Mouse (Mus musculus): Measurements from ENCODE around the gene Pfn3. TPM values are rescaled to one million over a fixed set of nuclear protein-coding genes. Genes with fewer than 3 reads are reported as not detected.

Gene Pfn3
- polyA plus RNA-seq (2011; ENCODE audit: insufficient read length, low read depth, missing spikeins): not detected in 2 replicates

DNA sequence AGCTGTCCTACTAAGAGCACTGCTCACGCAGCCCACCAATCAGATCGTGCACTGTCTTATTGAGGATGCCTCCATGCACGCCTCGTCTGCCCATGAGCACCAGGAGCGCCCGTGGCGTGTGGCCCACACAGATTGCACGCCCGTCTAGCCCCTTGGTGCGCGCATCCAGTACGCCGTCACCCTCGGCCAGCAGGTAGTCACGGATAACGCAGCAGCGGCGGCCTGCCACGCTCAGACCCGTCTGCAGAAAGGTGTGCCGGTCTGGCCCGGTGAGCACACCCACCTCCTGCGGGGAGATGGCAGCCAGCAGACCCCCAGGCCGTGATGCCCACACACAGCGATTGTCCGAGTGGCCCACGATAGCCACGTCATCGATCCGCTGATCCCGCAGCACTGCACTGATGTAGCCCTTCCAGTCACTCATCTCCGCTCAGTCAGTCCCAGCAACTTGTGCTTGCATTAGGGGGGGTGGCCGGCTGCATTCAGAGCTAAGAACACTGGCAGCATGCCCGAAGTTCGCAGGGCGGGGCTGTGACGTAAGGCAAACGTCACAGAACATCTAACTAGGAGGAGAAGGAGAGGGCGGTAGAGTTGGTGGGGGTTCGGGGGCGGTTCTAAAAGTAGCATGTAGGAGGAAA lies at the start of gene Pfn3:
Pfn3 (minus strand) TSS at position 490 of the 638 bp plus-strand sequence.
- Histone ChIP-seq H3K27ac (ENCODE audit: insufficient read depth, low read length) (no peak within 1 kb of the TSS), H3K4me1 (ENCODE audit: control insufficient read depth, insufficient read depth, low read length) (no peaks in the 10 kb centered on the region), H3K4me3 (ENCODE audit: insufficient read depth, low read length) (no peak within 1 kb of the TSS)
- TF ChIP-seq POLR2A (IDR thresholded peaks at IDR 0.05; ENCODE audit: low read depth, low read length): no peak
- TF ChIP-seq CTCF (IDR thresholded peaks at IDR 0.05; ENCODE audit: borderline replicate concordance, insufficient read depth, low read length): no peak

DNA sequence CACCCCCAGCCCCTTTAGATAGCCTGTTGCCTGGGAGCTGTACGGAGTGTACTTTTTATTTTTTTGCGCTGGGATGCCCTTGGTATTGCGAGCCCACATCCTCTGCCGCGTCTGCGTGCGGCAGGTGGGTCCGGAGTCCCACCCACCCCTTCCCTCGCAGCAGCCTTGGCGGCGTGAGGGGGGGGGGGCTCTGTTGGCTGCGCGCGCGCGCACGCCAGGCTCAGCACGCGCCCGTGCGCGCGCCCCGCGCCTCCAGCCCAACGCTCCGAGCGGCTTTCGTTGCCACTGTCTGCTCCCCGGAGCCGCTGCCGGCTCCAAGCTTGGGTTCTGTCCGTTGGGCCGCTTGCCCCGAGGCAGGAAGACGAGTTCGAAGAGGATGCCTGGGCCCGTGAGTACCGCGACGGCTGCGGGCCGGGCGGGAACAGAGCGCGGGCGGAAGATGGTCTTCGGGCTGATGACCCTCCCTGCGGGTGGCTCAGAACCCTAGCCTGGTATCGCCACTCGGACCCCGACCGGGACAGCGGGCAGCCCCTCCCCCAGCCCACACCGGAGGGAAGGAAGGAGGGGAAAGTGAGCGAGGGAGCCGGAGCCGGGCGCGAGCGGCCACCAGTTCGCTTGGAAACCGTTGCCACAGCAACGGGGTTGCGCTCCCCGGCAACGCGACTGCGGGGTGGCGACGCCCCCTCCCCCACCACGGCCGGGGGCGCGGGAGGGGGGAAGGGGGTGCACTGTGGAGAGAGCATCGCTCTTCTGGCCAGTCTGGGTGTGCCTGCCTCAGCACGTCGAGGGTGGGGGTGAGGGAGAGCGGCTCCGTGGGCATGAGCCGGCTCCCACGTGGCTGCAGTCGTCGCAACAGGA lies 49.2 kb upstream of the Pfn3 start, which contains the start of gene Prr7:
Prr7 (plus strand) TSS at position 241 of the 858 bp plus-strand sequence.
- Histone ChIP-seq H3K4me1 (ENCODE audit: control insufficient read depth, insufficient read depth, low read length) (0 out of 2 replicates have a peak, but pooled peaks cover 10% of the 10 kb centered on the region), H3K4me3 (ENCODE audit: insufficient read depth, low read length) (peak within 1 kb of the TSS; percentile 68), H3K27ac (ENCODE audit: insufficient read depth, low read length) (peak within 1 kb of the TSS; percentile 87)
- TF ChIP-seq CTCF (IDR thresholded peaks at IDR 0.05; ENCODE audit: borderline replicate concordance, insufficient read depth, low read length) (no peak), POLR2A (IDR thresholded peaks at IDR 0.05; ENCODE audit: low read depth, low read length) (peak; percentile 29)

DNA sequence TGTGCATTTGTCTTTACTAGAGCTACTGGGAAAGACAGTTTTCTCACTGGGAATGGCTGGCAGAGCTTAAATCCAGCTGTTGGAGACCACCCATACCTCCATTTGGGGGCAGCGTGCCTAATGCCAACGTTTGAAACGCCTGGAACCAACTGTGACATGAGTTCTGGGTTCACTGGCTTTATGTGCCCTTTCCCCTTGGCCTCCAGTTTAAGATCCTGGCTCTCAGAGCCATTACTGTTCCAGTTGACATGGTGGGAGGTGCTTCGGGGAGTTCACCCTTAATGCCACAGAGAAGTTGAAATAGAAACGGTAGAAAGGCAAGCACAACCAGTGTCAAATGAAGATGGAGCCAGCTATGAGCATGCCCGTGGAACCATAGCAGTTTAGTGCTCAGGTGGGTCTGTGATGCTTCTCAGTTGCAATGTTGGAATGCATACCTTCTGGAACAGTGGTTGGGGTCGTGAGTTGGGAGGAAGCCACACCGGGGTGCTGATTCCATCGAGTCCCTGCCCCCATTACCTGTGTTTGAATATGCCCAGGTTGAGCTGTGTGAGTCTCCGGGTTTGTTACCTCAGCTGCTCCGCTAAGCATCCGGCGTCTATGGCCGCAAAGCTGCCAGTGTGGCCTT lies 48.5 kb upstream of the Pfn3 start:
- TF ChIP-seq POLR2A (IDR thresholded peaks at IDR 0.05; ENCODE audit: low read depth, low read length): no peak
- no peak for TF ChIP-seq CTCF (IDR thresholded peaks at IDR 0.05; ENCODE audit: borderline replicate concordance, insufficient read depth, low read length)
- 0 out of 2 replicates have a peak, but pooled peaks cover 10% of the 10 kb centered on the region for H3K4me1 ChIP-seq (ENCODE audit: control insufficient read depth, insufficient read depth, low read length)
- peak overlapping the region; percentile 68; the same call in 1 of the 2 replicates for H3K4me3 ChIP-seq (ENCODE audit: insufficient read depth, low read length)
- H3K27ac ChIP-seq (ENCODE audit: insufficient read depth, low read length): no peak overlapping the region

DNA sequence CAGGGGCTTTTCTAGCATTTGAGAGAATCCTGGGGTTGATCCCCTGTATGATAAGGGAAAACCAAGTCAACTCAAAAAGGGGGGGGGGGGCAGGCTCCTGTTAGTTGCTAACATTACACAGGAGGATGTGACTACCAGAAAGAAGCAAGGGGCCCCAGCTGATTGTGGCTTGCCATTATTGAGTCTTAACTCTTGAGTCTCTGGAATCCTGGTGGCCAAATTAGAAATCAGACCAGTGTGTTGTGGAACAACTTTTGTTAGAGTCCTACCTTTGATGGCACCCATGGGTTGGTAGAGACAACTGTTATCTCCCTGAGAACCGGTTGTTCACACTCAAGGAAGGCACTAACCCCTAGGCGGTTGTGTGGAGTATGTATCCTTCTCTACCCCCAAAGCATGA lies 47.9 kb upstream of the Pfn3 start:
- TF ChIP-seq POLR2A (IDR thresholded peaks at IDR 0.05; ENCODE audit: low read depth, low read length): no peak
- TF ChIP-seq CTCF (IDR thresholded peaks at IDR 0.05; ENCODE audit: borderline replicate concordance, insufficient read depth, low read length): no peak
- Histone ChIP-seq H3K27ac (ENCODE audit: insufficient read depth, low read length) (no peak overlapping the region), H3K4me1 (ENCODE audit: control insufficient read depth, insufficient read depth, low read length) (0 out of 2 replicates have a peak, but pooled peaks cover 10% of the 10 kb centered on the region), H3K4me3 (ENCODE audit: insufficient read depth, low read length) (no peak overlapping the region)

DNA sequence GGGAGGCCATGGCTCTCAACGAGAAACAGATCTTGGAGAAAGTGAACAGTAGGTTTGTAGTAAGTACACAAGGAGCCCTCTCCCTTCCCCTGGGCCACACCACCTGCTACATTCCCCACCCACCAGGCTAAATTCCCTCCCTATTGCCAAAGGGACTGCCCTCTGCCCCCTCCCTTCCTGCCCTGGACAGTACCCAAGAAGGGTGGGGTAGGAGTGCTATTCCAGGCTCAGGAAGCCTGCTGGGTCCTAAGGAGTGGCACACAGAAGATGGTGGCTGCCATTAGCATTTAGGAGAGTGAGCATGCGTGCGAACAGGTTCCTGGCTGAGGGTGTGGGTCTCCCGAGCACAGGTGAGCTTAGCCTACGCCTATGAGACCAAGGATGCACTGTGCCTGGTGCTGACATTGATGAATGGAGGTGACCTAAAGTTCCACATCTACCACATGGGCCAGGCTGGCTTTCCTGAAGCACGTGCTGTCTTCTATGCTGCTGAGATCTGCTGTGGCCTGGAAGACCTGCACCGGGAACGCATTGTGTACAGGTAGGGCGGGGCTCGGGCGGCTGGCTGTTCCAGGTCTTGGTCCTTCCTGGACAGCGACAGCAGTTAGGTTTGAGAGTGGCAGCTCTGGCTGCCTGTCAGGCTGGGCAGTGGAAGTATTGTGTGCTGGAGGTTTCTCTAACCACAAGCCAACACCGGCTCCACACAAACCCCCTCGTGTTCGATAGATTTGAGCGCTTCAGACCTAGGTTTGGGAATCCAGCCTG lies 36.9 kb upstream of the Pfn3 start:
- Histone ChIP-seq H3K4me1 (ENCODE audit: control insufficient read depth, insufficient read depth, low read length) (no peaks in the 10 kb centered on the region; the same call in 1 of the 2 replicates), H3K27ac (ENCODE audit: insufficient read depth, low read length) (no peak overlapping the region), H3K4me3 (ENCODE audit: insufficient read depth, low read length) (no peak overlapping the region)
- TF ChIP-seq POLR2A (IDR thresholded peaks at IDR 0.05; ENCODE audit: low read depth, low read length) (no peak), CTCF (IDR thresholded peaks at IDR 0.05; ENCODE audit: borderline replicate concordance, insufficient read depth, low read length) (no peak)

DNA sequence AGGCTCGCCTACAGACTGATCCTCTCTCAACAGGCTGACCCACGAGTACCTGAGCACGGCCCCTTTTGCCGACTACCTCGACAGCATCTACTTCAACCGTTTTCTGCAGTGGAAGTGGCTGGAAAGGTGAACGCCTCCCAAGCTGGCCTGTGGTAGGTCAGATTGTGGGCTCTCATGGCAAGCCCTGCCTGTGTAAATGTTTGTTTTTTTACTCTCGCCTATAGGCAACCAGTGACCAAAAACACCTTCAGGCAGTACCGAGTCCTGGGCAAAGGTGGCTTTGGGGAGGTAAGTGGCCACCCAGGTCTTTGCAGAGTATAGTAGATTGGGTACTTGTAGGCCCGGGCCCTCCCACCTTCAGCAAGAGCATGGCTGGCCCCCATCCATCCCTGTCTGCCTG lies 36.3 kb upstream of the Pfn3 start:
- Histone ChIP-seq H3K4me1 (ENCODE audit: control insufficient read depth, insufficient read depth, low read length) (peaks cover 5% of the 10 kb centered on the region; the same call in 1 of the 2 replicates), H3K4me3 (ENCODE audit: insufficient read depth, low read length) (no peak overlapping the region), H3K27ac (ENCODE audit: insufficient read depth, low read length) (no peak overlapping the region)
- no peak for TF ChIP-seq CTCF (IDR thresholded peaks at IDR 0.05; ENCODE audit: borderline replicate concordance, insufficient read depth, low read length)
- TF ChIP-seq POLR2A (IDR thresholded peaks at IDR 0.05; ENCODE audit: low read depth, low read length): no peak

DNA sequence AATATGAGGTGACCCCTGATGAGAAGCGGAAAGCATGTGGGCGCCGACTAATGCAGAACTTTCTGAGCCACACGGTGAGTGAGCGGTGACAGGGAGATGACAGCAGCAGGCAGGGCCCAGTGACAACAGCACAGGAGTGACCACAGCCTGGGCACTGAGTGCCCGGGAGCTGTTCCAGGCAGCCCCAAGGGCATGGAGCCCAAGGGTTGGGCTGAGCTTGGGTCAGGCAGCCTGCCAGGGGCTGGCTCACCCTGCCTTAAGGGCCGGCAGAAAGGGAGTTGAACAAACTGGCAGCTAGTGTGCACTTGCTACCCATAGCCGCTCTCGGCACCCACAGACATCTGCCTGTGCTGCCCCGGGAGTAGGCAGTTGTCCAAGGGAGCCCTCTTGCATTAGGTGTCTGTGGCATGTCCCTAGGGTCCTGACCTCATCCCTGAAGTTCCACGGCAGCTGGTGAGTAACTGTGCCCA lies 35.5 kb upstream of the Pfn3 start:
- H3K4me1 ChIP-seq (ENCODE audit: control insufficient read depth, insufficient read depth, low read length): peaks cover 5% of the 10 kb centered on the region; the same call in 1 of the 2 replicates
- no peak overlapping the region for H3K4me3 ChIP-seq (ENCODE audit: insufficient read depth, low read length)
- H3K27ac ChIP-seq (ENCODE audit: insufficient read depth, low read length): no peak overlapping the region
- no peak for TF ChIP-seq POLR2A (IDR thresholded peaks at IDR 0.05; ENCODE audit: low read depth, low read length)
- no peak for TF ChIP-seq CTCF (IDR thresholded peaks at IDR 0.05; ENCODE audit: borderline replicate concordance, insufficient read depth, low read length)

DNA sequence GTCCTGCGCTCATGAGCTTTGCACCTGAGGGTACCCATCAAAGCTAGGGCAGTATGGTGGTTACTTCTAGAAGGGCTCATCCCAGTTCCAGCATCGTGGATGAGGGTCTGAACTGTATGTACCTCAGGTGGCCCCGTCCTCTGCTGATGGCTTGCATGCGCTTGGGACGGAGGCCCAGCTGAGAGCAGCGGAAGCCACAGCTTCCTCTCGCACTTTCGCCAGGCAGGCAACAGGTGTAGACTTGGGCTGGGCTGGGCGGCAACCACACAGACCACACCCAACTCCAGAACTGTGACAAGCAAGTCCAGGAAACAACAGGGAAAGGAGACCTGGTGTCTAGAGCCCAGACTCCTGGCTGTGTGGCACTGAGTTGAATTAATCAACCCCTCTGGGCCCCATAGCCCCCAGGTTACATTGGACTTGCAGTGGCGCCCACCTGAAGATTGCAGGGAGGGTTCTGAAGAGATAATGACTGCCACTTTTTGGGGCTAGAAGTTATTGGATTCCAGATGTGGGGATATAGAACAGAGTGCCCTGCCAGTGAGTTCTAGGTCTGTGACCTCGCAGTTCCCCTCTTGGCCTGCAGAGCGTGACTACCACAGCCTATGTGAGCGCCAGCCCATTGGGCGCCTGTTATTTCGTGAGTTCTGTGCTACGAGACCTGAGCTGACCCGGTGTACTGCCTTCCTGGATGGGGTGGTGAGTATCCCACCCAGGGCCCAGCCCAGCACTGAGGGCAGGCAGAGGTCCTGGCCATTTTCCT lies 34.8 kb upstream of the Pfn3 start:
- Histone ChIP-seq H3K4me1 (ENCODE audit: control insufficient read depth, insufficient read depth, low read length) (peaks cover 5% of the 10 kb centered on the region; the same call in 1 of the 2 replicates), H3K4me3 (ENCODE audit: insufficient read depth, low read length) (no peak overlapping the region), H3K27ac (ENCODE audit: insufficient read depth, low read length) (no peak overlapping the region)
- TF ChIP-seq CTCF (IDR thresholded peaks at IDR 0.05; ENCODE audit: borderline replicate concordance, insufficient read depth, low read length) (no peak), POLR2A (IDR thresholded peaks at IDR 0.05; ENCODE audit: low read depth, low read length) (no peak)
